Mouse (Mus musculus) G1E (cell line): ENCODE results near the gene Gm7534. TPM values are rescaled to one million over a fixed set of nuclear protein-coding genes. Genes with fewer than 3 reads are reported as not detected.

Source experiments
- ATAC-seq: 2 replicates; pipeline ENCODE4 v1.8.0; 2016; ENCODE audit warnings: mild to moderate bottlenecking; ENCODE audit not compliant: insufficient number of reproducible peaks, poor library complexity, low FRiP score, severe bottlenecking; ENCODE audit errors: extremely low read depth
- DNase-seq: peaks from one replicate; pipeline ENCODE4 v3.0.0; 2012; ENCODE audit warnings: low spot score
- H3K27me3 ChIP-seq: 2 replicates; pipeline ENCODE4 v1.6.1; 2012; ENCODE audit warnings: mild to moderate bottlenecking, low read length, inconsistent platforms; ENCODE audit not compliant: insufficient read depth
- H3K36me3 ChIP-seq: replicated peaks from 2 replicates; pipeline ENCODE3; 2012; ENCODE audit warnings: mild to moderate bottlenecking, inconsistent platforms
- H3K4me1 ChIP-seq: 2 replicates; pipeline ENCODE4 v1.6.1; 2012; ENCODE audit warnings: low read depth, low read length, inconsistent platforms, mixed read lengths; ENCODE audit not compliant: insufficient read depth
- H3K4me3 ChIP-seq: 2 replicates; pipeline ENCODE4 v1.5.1; 2012; ENCODE audit warnings: low read depth, mild to moderate bottlenecking, inconsistent platforms, low read length, moderate library complexity, mixed read lengths
- H3K9me3 ChIP-seq: replicated peaks from 2 replicates; pipeline ENCODE4 v1.6.1; 2012; ENCODE audit warnings: inconsistent platforms
- CTCF ChIP-seq: IDR thresholded peaks from 2 replicates; pipeline ENCODE4 v1.5.1; 2012; ENCODE audit warnings: low read depth, low read length, inconsistent platforms, mixed read lengths
- GATA1 ChIP-seq: IDR thresholded peaks from 2 replicates; pipeline ENCODE4 v1.6.1; 2012; ENCODE audit warnings: borderline replicate concordance, low read length, inconsistent platforms, mixed read lengths
- GATA2 ChIP-seq: IDR thresholded peaks from 2 replicates; pipeline ENCODE4 v1.6.1; 2012; ENCODE audit warnings: low read depth, low read length, inconsistent platforms, borderline replicate concordance
- POLR2AphosphoS5 ChIP-seq: IDR thresholded peaks from 2 replicates; pipeline ENCODE4 v1.6.1; 2012; ENCODE audit warnings: low read depth, low read length, inconsistent platforms; ENCODE audit not compliant: insufficient replicate concordance
- TAL1 ChIP-seq: conservative IDR thresholded peaks from 2 replicates; pipeline ENCODE4 v1.6.1; 2012; ENCODE audit warnings: low read depth, low read length, inconsistent platforms, mixed read lengths
- polyA plus RNA-seq: library from polyadenylated mRNA; stranded (reverse); fragments of >175 nt; gene quantifications from 2 replicates; pipeline ENCODE4 v1.2.3, GENCODE M21; 2012
- total RNA-seq, 2 experiments: library from RNA; stranded (forward) in 1 of 2; stranded (reverse) in 1 of 2; fragments of 200-1000 nt in 1 of 2; fragments of >200 nt in 1 of 2; fragmentation: Nextera tagmentation in 1 of 2; gene quantifications; 2 replicates each; pipeline ENCODE4 v1.2.3; 2014 to 2017

The Gm7534 gene
- total and polyA plus RNA-seq, 3 experiments: 0.05 TPM; not detected in 2

DNA sequence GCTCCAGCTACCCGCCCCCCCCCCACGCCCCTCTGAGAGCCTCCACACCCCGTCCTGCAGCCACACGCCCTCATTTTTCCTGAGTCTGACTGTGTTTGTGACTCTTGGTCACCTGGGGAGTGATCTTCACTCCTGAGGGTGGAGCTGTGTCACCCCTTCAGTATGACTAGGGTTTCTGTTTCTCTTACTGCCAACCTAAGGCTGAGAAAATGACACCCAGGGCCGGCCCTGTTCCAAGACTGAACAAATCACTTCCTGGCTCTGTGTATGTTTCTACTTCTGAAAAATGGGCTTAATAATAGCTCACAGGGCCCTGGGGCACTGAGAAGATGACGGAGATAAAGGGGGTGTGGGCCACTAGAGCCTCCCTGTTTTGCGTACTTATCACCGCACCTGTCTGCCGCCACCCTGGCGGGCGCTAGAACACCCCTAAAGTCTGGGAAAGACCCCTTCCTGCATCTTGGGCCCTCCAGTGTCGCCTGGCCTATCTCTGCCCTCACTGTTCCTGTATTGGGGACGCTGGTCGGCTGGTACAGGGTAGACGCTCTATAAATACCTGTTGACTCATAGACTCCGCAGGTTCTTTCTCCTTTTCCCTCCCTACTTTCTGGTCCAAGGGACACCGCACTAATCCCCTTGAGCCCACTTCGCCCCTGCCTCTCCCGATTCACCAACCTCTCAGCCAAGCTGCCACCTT is 34.9 kb upstream of the Gm7534 start:
- no peak for TF ChIP-seq TAL1
- ATAC-seq (no peak), DNase-seq (no peak)
- Histone ChIP-seq H3K4me3 (no peak overlapping the region), H3K4me1 (peaks cover 18% of the 10 kb centered on the region), H3K9me3 (no peaks in the 10 kb centered on the region), H3K27me3 (peaks cover 59% of the 10 kb centered on the region), H3K36me3 (peaks cover 3% of the 10 kb centered on the region)

DNA sequence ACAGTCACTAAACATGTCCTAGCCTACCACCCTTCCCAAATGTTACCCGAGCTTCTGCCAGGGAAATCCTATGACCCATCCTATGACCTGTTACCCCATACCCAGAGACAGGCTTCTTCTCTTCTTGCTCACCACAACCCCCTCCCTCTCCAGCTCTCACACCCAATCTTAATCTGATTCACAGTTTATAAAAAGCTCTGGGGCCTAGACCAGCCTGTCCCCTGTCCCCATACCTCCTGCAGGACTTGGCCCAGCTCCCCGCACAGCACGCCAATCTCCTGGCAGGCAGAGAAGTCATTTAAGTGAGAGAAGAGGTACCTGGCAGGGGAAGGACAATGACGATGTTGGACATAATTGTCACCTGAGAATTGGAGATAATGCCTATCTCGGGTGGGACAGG is 32.1 kb upstream of the Gm7534 start:
- TF ChIP-seq GATA2 (no peak), TAL1 (no peak), POLR2AphosphoS5 (no peak), GATA1 (no peak), CTCF (no peak)
- Histone ChIP-seq H3K9me3 (no peaks in the 10 kb centered on the region), H3K36me3 (no peaks in the 10 kb centered on the region), H3K4me1 (peaks cover 20% of the 10 kb centered on the region), H3K4me3 (no peak overlapping the region), H3K27me3 (peaks cover 76% of the 10 kb centered on the region)
- DNase-seq: no peak
- ATAC-seq: no peak

DNA sequence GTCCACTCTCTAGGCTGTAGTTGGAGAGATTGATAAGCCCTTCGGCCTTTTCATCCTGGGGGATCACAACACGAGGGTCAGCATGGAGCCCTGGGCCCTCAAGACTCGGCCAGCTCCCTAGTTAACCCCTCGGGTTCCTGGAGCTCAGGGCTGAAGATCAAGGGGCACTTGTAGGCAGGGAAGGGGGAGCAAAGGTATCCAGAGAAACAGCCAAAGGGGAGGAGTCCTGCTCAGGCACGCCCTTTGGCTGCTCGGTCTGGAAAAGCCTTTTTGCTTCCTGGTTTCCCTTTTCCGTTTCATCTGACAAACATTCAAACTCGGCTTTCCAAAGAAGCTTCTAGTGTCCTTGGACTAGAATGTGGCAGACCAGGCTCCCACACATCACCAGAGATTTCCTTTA is 27.6 kb upstream of the Gm7534 start:
- no peaks in the 10 kb centered on the region for H3K36me3 ChIP-seq
- H3K27me3 ChIP-seq: peaks cover 72% of the 10 kb centered on the region
- H3K4me3 ChIP-seq: no peak overlapping the region
- H3K9me3 ChIP-seq: no peaks in the 10 kb centered on the region
- ATAC-seq (no peak), DNase-seq (no peak)
- TF ChIP-seq GATA1 (no peak), CTCF (no peak), TAL1 (no peak), POLR2AphosphoS5 (no peak), GATA2 (no peak)
- peaks cover 18% of the 10 kb centered on the region for H3K4me1 ChIP-seq

DNA sequence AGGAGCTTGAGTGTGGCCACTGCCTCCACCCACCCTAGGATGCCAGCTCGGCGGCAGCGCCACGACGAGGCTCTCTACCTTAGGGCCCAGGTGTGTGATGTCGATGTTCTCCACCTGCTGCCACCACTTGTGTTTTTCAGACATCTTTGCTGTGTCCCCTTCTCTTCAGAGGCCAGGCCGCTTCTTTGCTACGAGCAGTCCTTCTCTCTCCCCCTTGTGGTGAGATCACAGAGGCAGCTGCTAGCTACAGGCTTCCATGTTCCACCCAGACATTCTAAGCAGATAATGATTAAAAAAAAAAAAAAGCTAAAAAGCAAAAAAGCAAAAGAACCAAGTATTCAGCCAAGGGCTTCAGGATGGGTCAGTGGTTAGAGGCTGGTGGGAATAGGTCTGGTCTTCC is 24.4 kb upstream of the Gm7534 start, which contains the start of gene Catsper4:
Gene Catsper4 (minus strand): TSS at position 190 of the 400 bp plus-strand sequence.
- H3K4me3 ChIP-seq: no peak within 1 kb of the TSS
- peaks cover 42% of the 10 kb centered on the region for H3K27me3 ChIP-seq
- no peaks in the 10 kb centered on the region for H3K9me3 ChIP-seq
- H3K4me1 ChIP-seq: peaks cover 47% of the 10 kb centered on the region
- TF ChIP-seq GATA1 (no peak), POLR2AphosphoS5 (no peak), GATA2 (no peak), TAL1 (no peak), CTCF (no peak)
- ATAC-seq (no peak), DNase-seq (no peak)
- no peaks in the 10 kb centered on the region for H3K36me3 ChIP-seq

DNA sequence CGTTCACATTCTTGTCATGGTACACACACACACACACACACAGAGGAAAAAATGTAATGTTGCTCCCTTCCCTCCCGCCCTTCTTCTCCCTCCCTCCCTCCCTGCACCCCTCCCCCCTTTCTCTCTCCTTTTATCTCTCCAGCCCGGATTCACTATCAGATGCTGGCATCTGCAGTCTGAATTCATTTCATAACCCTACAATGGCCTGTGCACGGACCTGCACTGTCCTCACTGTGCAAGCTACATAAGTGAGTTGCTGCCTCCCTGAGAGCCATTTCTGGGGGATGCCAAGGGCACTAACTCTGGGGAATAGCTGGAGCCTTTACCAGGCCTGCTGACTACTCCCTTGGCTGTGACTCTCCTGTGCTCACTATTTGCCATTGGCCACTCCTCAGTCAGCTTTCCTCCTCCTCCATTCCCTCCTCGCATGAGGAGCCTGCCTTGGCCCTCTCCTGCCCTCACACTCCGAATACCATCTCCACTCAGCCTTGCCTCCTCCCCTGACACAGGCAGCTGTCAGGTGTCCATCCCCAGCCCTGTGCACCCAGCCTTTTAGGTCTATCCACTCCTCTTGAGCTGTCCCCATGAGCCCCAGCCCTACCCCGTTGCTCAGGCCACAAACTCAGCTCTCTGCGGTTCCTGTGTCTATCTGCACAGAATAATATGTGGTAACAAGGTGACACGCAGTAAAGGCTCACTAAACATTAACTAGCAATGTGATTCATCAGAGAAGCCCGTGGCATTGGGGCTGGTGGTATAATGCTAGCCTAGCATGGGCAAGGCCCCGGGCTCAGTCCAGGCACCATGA is 20.2 kb upstream of the Gm7534 start:
- ATAC-seq (peak; percentile 73), DNase-seq (peak; percentile 35)
- Histone ChIP-seq H3K36me3 (no peaks in the 10 kb centered on the region), H3K4me3 (peak overlapping the region; percentile 54; the same call in 1 of the 2 replicates), H3K4me1 (peaks cover 65% of the 10 kb centered on the region), H3K9me3 (no peaks in the 10 kb centered on the region), H3K27me3 (peaks cover 13% of the 10 kb centered on the region)
- TF ChIP-seq TAL1: peak; percentile 56
- no peak for TF ChIP-seq CTCF

DNA sequence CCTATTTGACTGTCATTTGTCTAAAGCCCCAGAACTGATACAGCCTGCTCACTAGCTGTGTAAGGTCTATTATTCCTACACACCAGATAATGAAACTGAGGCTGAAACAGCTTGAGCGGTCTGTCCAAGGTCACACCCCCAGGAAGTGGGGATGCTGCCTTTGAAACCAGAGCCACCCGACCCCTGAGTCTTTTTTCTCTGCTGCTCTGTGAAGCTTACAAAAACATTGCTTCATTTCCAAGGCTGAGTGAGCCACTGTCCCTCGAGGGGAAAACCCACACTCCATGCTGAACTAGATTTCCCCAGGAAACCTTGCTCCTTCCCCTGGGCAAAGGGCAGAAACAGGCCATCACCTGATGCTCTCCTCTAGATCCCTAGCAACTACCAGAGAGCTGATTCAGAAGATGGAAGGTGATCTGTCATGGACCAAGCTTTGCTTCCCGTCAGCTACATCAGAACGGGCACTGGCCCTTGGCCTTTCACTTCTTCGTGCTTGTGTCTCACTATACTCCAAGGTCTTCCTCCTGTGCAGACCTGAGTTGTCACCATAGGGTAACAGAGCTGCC is 3.8 kb upstream of the Gm7534 start:
- no peak overlapping the region for H3K4me3 ChIP-seq
- H3K27me3 ChIP-seq: peaks cover 56% of the 10 kb centered on the region
- TF ChIP-seq POLR2AphosphoS5 (no peak), GATA1 (no peak), TAL1 (no peak), GATA2 (no peak), CTCF (no peak)
- no peaks in the 10 kb centered on the region; the same call in 1 of the 2 replicates for H3K9me3 ChIP-seq
- H3K4me1 ChIP-seq: peaks cover 2% of the 10 kb centered on the region; the same call in 1 of the 2 replicates
- ATAC-seq: no peak
- no peaks in the 10 kb centered on the region for H3K36me3 ChIP-seq
- no peak for DNase-seq
